Mouse (Mus musculus) regulatory T cell (primary cell): Measurements from ENCODE around the gene Abcd4.

Source experiments
- in situ Hi-C: fragments of 300-600 bp; cut with MboI, MseI; formaldehyde crosslinking; loops from one replicate; pipeline ENCODE4 v1.15.1; 2025; ENCODE audit warnings: high pct_unique_total_duplicates

Abcd4 gene

DNA sequence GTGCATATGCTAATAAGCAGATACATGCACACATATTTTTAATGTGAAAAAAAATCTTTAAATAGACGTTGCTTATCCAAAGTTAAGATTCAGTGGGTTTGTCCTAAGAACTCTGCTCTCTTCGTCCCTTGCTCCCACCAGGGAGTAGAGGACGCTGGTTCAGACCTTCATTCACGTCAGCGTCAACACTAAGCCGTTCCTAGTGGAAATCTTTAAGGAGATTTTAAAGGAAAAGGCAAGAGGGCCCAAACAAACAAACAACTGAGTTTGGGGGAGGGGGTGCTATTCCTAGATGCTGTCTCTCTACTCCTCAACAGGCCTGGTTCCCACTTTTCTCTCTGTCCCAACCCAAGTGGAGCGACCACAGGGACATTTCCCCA is 44.9 kb downstream of the Abcd4 start:
- in situ Hi-C loops, result no loop called here

DNA sequence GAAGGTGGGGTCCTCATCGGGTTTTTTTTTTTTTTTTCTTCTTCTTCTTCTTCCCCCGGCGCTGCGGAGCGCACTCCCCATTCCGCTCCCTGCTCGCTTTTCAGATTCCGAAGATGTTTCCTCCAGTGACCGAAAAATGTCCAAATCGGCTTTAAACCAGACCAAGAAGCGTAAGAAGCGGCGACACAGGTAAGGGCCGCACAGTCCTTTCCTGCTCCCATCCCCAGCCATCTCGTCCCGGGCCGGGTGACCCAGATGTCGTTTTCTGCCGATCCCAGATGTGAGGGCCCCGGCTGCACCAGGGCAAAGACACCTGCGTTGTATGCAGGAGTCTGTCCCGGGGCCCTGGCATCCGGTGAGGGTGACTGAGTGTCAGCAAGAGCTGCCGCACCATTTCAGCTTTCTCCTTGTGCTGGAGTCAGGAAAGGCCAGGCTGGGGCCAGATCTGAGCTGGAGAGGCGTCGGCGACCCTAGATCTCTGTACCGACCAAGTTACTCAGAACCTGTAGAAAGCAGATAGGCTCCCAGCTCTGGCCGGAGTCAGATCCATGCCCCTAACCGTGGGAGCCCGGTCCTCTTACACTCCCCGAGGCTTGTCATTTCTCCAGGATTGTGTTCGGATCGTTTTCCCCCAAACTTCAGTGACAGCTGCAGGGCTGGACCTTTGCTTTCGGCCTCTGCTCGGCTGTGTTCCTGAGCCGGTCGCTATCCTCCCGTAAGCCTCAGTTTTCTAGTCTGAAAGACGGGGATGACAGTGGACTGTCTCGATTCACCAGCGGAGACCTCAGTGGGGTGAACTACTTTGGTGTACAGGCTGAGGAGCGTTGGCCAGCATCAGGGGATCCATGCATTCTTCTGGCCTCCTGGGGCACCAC is 45.5 kb downstream of the Abcd4 start:
- in situ Hi-C loops, result no loop called here

GRCm38 (mm10) chr12:84570694-84571415 is 46.4 kb downstream of the Abcd4 start:
- in situ Hi-C loops, result no loop called here

DNA sequence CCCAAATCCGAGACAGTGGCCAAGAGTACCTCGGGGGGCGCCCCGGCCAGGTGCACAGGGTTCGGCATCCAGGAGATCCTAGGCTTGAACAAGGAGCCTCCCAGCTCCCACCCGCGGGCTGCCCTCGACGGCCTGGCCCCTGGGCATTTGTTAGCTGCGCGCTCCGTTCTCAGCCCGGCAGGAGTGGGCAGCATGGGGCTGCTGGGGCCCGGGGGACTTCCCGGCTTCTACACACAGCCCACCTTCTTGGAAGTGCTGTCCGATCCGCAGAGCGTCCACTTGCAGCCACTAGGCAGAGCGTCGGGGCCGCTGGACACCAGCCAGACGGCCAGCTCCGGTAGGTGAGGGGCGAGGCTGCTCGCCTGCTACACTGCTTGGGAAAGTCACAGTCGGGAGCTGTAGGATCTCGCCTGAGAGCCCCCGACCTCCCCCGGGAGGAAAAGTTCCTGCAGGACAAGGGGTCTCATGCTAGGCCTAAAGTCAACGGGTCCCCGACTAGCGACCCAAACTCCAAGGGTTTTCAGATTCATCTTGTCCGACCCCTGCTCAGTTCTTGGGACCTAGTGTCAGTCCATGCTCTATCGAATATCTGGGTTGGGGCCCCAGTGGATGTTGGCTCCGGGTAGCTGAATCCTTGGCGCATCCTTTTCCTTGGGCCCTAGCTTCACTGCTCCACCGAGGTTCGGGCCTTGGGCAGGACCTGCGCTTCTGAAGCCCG is 47.1 kb downstream of the Abcd4 start:
- in situ Hi-C loops, result no loop called here

GRCm38 (mm10) chr12:84569336-84569970 is 47.8 kb downstream of the Abcd4 start, which contains the start of gene Vsx2:
Gene Vsx2, plus strand, starts transcription at chr12:84569762.
- in situ Hi-C loops, result no loop called here

GRCm38 (mm10) chr12:84567576-84567975 is 49.6 kb downstream of the Abcd4 start:
- in situ Hi-C loops, result no loop called here

DNA sequence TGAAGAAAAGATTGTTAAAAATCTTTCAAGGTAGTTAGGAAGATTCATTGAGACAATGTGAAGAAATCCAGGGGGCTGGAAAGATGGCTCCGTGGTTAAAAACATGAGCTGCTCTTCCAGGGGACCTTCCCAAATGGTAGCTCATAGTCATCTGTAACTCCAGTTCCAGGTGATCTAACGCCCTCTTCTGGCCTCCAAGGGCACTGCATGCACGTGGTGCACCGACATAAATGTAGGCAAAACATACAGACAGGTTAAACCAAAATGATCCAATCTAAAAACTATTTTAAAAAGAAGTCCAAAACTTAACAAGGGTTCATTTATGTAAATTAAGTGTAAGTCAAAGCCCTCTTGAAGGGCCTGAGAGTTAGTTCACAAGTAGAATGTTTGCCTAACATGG is 54.7 kb downstream of the Abcd4 start:
- in situ Hi-C loops, result no loop called here

DNA sequence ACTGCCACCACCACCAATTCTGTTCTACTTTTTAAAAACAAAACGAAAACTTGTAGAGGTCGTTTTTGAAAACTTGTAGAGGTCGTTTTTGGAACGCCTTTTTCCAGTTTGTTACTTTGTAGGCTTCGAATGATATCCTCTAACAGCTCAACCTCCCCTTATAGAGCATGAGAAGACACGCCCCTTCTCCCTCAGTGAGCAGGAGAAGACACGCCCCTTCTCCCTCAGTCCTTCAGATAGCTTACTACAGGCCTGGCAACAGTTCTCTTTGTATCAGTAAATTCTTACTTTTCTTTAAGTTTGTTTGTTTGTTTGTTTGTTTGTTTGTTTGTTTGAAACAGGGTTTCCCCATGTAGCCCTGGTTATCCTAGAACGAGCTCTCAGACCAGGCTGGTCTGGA is 62.0 kb downstream of the Abcd4 start:
- in situ Hi-C loops, result no loop called here
